Mouse (Mus musculus) heart, adult 2 months (tissue): ENCODE measurements at regions not wholly inside any gene's neighbourhood (a gene's known extent, or its start where the extent isn't known, plus 50 kb on each side); places are given as distances from the start of the nearest gene placed in this dataset.

Experiments used
- CTCF ChIP-seq: fragments of 200-600 bp; IDR thresholded peaks from 2 replicates; pipeline ENCODE4 v1.8.1; 2022; ENCODE audit warnings: antibody characterized with exemption, mild to moderate bottlenecking, moderate library complexity
- EP300 ChIP-seq: fragments of 200-500 bp; IDR thresholded peaks from 2 replicates; pipeline ENCODE4 v1.6.1; 2011; ENCODE audit warnings: low read depth, low read length, control low read depth; ENCODE audit not compliant: insufficient read depth
- POLR2A ChIP-seq: fragments of 200-500 bp; IDR thresholded peaks from 2 replicates; pipeline ENCODE4 v1.6.1; 2011; ENCODE audit warnings: mild to moderate bottlenecking, low read depth, low read length, control low read depth; ENCODE audit not compliant: insufficient read depth

GRCm38 (mm10) chr8:93632896-93633295 lies 97.3 kb upstream of the Ces5a start:
- TF ChIP-seq EP300: no peak
- TF ChIP-seq CTCF: no peak
- no peak for TF ChIP-seq POLR2A
